8 mouse cellular contexts compared by ENCODE assay signal in the genomic region with DNA sequence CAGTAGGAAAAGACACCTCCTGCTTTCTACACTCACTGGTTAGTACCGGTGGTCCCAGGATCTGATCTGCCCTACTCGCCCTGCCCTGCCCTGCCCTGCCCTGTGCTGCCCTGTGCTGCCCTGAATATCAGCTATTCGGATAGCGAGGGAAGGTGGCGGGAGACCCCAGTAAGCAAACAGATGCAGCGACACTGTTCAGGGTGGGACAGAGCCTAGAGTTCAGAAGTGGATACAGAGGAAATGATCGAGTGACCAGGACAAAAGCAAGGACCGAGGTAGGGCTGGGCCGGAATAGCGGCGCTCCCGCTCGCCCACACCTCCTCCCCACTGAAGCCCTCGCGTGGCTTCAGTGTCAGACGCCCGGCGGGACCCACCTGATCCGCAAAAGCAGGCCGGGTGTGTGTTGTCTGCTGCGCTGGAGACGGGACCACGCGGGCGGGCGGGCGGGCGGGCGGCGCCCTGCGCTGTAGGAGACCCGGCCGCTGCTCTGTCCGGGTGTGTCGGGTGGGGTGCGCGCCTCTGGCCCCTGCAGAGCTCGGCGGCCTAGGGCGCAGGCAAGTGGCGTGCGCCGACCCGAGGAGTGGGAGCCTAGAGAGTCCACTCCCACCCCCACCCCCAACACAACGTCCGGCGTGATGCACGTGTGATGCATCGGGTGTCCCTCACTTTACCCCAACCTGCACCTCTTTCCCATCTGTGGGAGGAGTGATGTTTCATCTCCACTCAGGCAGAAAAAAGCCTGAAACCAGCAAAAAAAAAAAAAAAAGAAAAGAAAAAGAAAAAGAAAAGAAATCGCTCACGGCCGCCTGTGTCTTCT. TPM values are rescaled to one million over a fixed set of nuclear protein-coding genes. Genes with fewer than 3 reads are reported as not detected.
DNase-seq lines count a peak whose midpoint lies in the region; ATAC-seq lines count a peak whose summit lies in the region.

No protein-coding gene starts in this region.

- H3K9me3 ChIP-seq in heart, embryonic 16.5 days (replicated peaks; ENCODE audit: control insufficient read depth, low read length): peaks cover 2% of the 10 kb centered on the region
- H3K9me3 ChIP-seq in neural tube, embryonic 13.5 days: no peaks in the 10 kb centered on the region

- peaks cover 2% of the 10 kb centered on the region; the same call in 1 of the 2 replicates for H3K36me3 ChIP-seq in heart, embryonic 16.5 days (ENCODE audit: control insufficient read depth, insufficient read depth)
- no peaks in the 10 kb centered on the region for H3K36me3 ChIP-seq in neural tube, embryonic 13.5 days

- DNase-seq in spleen, adult 12 weeks (ENCODE audit: low spot score): peak; percentile 21
- no peak for DNase-seq in spleen, adult 18-20 months
- peak; percentile 69 for DNase-seq in liver
- DNase-seq in layer of hippocampus, adult 9-11 months: no peak
- DNase-seq in left cerebral cortex, adult 18-20 months (ENCODE audit: low spot score in 2 of 2): no peak

- WGBS in heart, embryonic 16.5 days: 1% methylated on average over 47 of the region's 52 CpGs
- WGBS in neural tube, embryonic 13.5 days: under 1% methylated on average over 51 of the region's 52 CpGs

- peak overlapping the region; percentile 87 for H3K9ac ChIP-seq in heart, embryonic 16.5 days (ENCODE audit: low read length)
- H3K9ac ChIP-seq in neural tube, embryonic 13.5 days: peak overlapping the region; percentile 81

- ATAC-seq in common myeloid progenitor, adult 5-6 weeks (replicated peaks; ENCODE audit: low read depth, poor library complexity, severe bottlenecking): 0 out of 2 replicates have a peak, but pooled peaks have one; percentile 12
- ATAC-seq in heart, embryonic 16.5 days (replicated peaks; ENCODE audit: extremely low read depth, insufficient read depth, low FRiP score): peak; percentile 23
- peak; percentile 71 for ATAC-seq in neural tube, embryonic 13.5 days (ENCODE audit: low read depth)

- H3K4me1 ChIP-seq in heart, embryonic 16.5 days (ENCODE audit: control insufficient read depth, insufficient read depth, low read length): peaks cover 19% of the 10 kb centered on the region
- peaks cover 22% of the 10 kb centered on the region; the same call in 1 of the 2 replicates for H3K4me1 ChIP-seq in neural tube, embryonic 13.5 days (replicated peaks)

- H3K4me3 ChIP-seq in heart, embryonic 16.5 days (ENCODE audit: low read length): peak overlapping the region; percentile 71
- H3K4me3 ChIP-seq in neural tube, embryonic 13.5 days: peak overlapping the region; percentile 54

- no peaks in the 10 kb centered on the region for H3K27me3 ChIP-seq in heart, embryonic 16.5 days (ENCODE audit: control insufficient read depth, insufficient read depth, low read length)
- H3K27me3 ChIP-seq in neural tube, embryonic 13.5 days: peaks cover 22% of the 10 kb centered on the region

- peak overlapping the region; percentile 84 for H3K27ac ChIP-seq in heart, embryonic 16.5 days (ENCODE audit: low read length)
- H3K27ac ChIP-seq in neural tube, embryonic 13.5 days (replicated peaks): no peak overlapping the region

- H3K4me2 ChIP-seq in heart, embryonic 16.5 days (ENCODE audit: low read depth, low read length): peak overlapping the region; percentile 74
- peak overlapping the region; percentile 96 for H3K4me2 ChIP-seq in neural tube, embryonic 13.5 days

RNA-seq across cellular contexts. Expression of gene Ggta1, which starts 0.9 kb away (rescaled TPM):
- 64.2 and 72.5 TPM in 2 replicates for total RNA-seq in common myeloid progenitor, adult 5-6 weeks (2017)
- 28.6 and 30.9 TPM in 2 replicates for polyA plus RNA-seq in heart, embryonic 16.5 days (2015; fragmentation: Nextera tagmentation; extraction: Ambion mirVana)
- polyA plus RNA-seq in neural tube, embryonic 13.5 days (2015; fragmentation: Nextera tagmentation; extraction: Ambion mirVana): 8.7 and 8.8 TPM in 2 replicates
- 1 to 10 TPM; 3.3 to 3.6 TPM for total RNA-seq in left cerebral cortex, adult 18-20 months (2021)

Comparison
In these comparisons a context has a peak if more than half of its experiments do, and no peak if none do; other contexts are left out.
1. DNase-seq: peak in spleen, adult 12 weeks (single experiment) and liver (single experiment); none in spleen, adult 18-20 months (0 of 2), layer of hippocampus, adult 9-11 months (single experiment) and left cerebral cortex, adult 18-20 months (0 of 2).
2. ATAC-seq: peak in every context shown above with its lines; median percentile 71 in neural tube, embryonic 13.5 days; 23 in heart, embryonic 16.5 days; 12 in common myeloid progenitor, adult 5-6 weeks.
3. RNA of gene Ggta1, which starts 0.9 kb away (total RNA-seq): 64.2 to 72.5 TPM in common myeloid progenitor, adult 5-6 weeks; 3.3 to 3.6 TPM in left cerebral cortex, adult 18-20 months; every median in the first group is over 10 times any median in the second.